Mouse (Mus musculus): ENCODE data around the gene Igsf21. TPM values are rescaled to one million over a fixed set of nuclear protein-coding genes. Genes with fewer than 3 reads are reported as not detected.

Igsf21 gene
- polyA plus RNA-seq, 1 experiment from 2014 or later: 2.8 TPM

DNA sequence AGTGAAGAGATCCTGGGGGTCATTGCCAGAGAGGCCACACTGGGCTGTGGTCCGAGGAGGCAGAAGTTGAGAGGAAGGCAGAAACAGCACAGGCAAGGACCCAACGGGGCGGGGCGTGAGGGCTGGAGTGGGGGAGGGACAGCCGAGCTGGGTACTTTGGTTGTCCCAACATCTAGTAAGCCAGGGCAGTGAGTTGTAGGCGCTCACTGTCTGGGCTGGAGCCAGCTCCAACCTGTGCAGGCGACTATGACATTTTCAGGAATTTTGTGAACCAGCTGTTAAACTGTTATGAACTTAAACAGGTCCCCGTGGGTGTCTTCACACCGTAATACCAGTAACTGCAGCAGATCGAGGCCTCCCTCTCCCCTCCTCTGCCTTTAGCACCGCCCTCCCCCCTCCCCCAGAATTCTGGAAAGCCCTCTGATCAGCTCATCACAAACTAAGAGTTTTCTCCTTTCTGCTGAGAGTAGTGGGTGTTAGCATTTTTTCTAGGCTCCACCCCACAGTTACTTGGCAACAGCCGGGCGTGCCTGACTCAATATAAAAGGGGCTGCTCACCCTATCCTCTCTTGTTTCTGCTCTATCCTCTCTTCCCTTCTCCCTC, 208.7 kb downstream of the Igsf21 start:
- H3K9ac ChIP-seq (ENCODE audit: low read depth, low read length): peak overlapping the region; percentile 25; the same call in 1 of the 2 replicates
- H3K27ac ChIP-seq (replicated peaks; ENCODE audit: low read depth, low read length): no peak overlapping the region
- 3% methylated on average over 10 of the region's 13 CpGs for WGBS
- H3K27me3 ChIP-seq (replicated peaks; ENCODE audit: control insufficient read depth, insufficient read depth, low read length): peaks cover 38% of the 10 kb centered on the region
- ATAC-seq (ENCODE audit: low read depth) (peak; percentile 52; the same call in 1 of the 2 replicates), DNase-seq (ENCODE audit: low spot score) (peak; percentile 66)
- H3K4me3 ChIP-seq (ENCODE audit: low read depth, low read length): no peak overlapping the region
- peak overlapping the region; percentile 41 for H3K4me2 ChIP-seq (ENCODE audit: low read depth, low read length)
- H3K4me1 ChIP-seq (ENCODE audit: control insufficient read depth, insufficient read depth, low read length): peaks cover 19% of the 10 kb centered on the region
- 0 out of 2 replicates have a peak, but pooled peaks cover 7% of the 10 kb centered on the region for H3K9me3 ChIP-seq (ENCODE audit: control insufficient read depth, low read length)
- no peaks in the 10 kb centered on the region for H3K36me3 ChIP-seq (ENCODE audit: control insufficient read depth, insufficient read depth, low read length)

DNA sequence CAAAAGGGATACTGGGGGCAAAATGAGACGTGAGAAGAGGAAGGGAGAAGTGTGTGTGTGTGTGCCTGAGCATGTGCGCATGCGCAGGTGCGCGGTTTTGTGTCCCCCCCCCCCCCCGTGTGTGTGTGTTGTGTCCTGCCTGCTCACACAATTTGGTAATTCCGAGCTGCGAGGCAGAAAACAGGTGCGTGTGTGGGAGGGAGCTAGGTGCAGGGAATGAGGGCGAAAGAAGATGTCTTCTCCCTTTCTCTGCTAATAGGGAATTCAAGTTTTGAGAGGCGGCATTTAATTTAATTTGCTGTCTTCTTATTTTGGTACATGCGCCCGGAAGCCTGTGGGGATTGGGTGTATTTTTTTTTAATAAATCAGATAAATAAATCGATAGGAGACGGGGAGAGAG, 211.4 kb downstream of the Igsf21 start:
- no peak overlapping the region for H3K4me2 ChIP-seq (ENCODE audit: low read depth, low read length)
- H3K27ac ChIP-seq (replicated peaks; ENCODE audit: low read depth, low read length): no peak overlapping the region
- 73% methylated on average over 15 of the region's 15 CpGs for WGBS
- H3K4me3 ChIP-seq (ENCODE audit: low read depth, low read length): no peak overlapping the region
- H3K4me1 ChIP-seq (ENCODE audit: control insufficient read depth, insufficient read depth, low read length): peaks cover 19% of the 10 kb centered on the region
- peaks cover 38% of the 10 kb centered on the region for H3K27me3 ChIP-seq (replicated peaks; ENCODE audit: control insufficient read depth, insufficient read depth, low read length)
- ATAC-seq (ENCODE audit: low read depth): no peak
- H3K9me3 ChIP-seq (ENCODE audit: control insufficient read depth, low read length): 0 out of 2 replicates have a peak, but pooled peaks cover 2% of the 10 kb centered on the region
- H3K9ac ChIP-seq (ENCODE audit: low read depth, low read length): no peak overlapping the region
- DNase-seq (ENCODE audit: low spot score): no peak
- H3K36me3 ChIP-seq (ENCODE audit: control insufficient read depth, insufficient read depth, low read length): no peaks in the 10 kb centered on the region

DNA sequence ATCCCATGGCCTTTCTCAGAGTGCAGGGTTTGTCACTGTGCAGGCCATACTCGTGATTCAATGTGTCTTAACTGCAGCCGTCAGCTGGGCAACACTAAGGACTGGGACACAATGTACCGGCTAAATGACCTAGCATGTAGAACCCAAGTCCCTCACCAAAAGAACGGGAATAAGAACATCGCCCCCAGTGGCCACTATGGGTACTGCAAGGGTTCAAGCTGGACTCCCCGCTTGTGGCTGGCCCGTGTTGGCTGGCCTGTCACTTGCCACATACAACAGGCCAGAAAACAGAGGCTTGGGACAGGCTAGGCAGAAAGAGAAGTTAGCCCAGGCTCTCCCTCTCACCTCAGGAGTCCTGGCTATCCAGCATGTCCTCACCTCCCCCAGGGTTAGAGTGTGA, 213.2 kb downstream of the Igsf21 start:
- 44% methylated on average over 7 of the region's 7 CpGs for WGBS
- Histone ChIP-seq H3K4me1 (ENCODE audit: control insufficient read depth, insufficient read depth, low read length) (peaks cover 14% of the 10 kb centered on the region), H3K27ac (replicated peaks; ENCODE audit: low read depth, low read length) (no peak overlapping the region), H3K4me2 (ENCODE audit: low read depth, low read length) (no peak overlapping the region), H3K36me3 (ENCODE audit: control insufficient read depth, insufficient read depth, low read length) (no peaks in the 10 kb centered on the region), H3K9me3 (ENCODE audit: control insufficient read depth, low read length) (no peaks in the 10 kb centered on the region), H3K27me3 (replicated peaks; ENCODE audit: control insufficient read depth, insufficient read depth, low read length) (peaks cover 23% of the 10 kb centered on the region), H3K4me3 (ENCODE audit: low read depth, low read length) (no peak overlapping the region), H3K9ac (ENCODE audit: low read depth, low read length) (no peak overlapping the region)
- ATAC-seq (ENCODE audit: low read depth): no peak
- DNase-seq (ENCODE audit: low spot score): no peak

DNA sequence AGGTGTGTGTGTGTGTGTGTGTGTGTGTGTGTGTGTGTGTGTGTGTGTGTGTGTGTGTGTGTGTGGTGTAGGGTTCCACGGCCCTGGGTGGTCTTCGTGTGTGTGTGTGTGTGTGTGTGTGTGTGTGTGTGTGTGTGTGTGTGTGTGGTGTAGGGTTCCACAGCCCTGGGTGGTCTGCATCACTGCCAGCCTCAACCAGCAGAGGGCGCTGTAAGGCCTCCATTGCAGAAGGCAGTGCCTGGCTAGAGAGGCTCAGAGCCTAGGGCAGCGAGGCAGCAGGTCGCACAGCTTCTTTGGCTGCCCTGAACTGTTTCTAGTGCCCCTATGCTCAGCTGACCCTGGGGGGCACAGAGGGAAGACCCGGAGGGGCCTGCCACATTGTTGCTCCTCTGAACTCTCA, 216.2 kb downstream of the Igsf21 start:
- DNase-seq (ENCODE audit: low spot score) (peak; percentile 18), ATAC-seq (ENCODE audit: low read depth) (peak; percentile 63; the same call in 1 of the 2 replicates)
- H3K27ac ChIP-seq (replicated peaks; ENCODE audit: low read depth, low read length): no peak overlapping the region
- WGBS: 28% methylated on average over 5 of the region's 6 CpGs
- H3K4me2 ChIP-seq (ENCODE audit: low read depth, low read length): no peak overlapping the region
- peaks cover 3% of the 10 kb centered on the region; the same call in 1 of the 2 replicates for H3K4me1 ChIP-seq (ENCODE audit: control insufficient read depth, insufficient read depth, low read length)
- H3K9ac ChIP-seq (ENCODE audit: low read depth, low read length): no peak overlapping the region
- peaks cover 6% of the 10 kb centered on the region for H3K27me3 ChIP-seq (replicated peaks; ENCODE audit: control insufficient read depth, insufficient read depth, low read length)
- H3K36me3 ChIP-seq (ENCODE audit: control insufficient read depth, insufficient read depth, low read length): no peaks in the 10 kb centered on the region
- no peak overlapping the region for H3K4me3 ChIP-seq (ENCODE audit: low read depth, low read length)
- no peaks in the 10 kb centered on the region for H3K9me3 ChIP-seq (ENCODE audit: control insufficient read depth, low read length)

DNA sequence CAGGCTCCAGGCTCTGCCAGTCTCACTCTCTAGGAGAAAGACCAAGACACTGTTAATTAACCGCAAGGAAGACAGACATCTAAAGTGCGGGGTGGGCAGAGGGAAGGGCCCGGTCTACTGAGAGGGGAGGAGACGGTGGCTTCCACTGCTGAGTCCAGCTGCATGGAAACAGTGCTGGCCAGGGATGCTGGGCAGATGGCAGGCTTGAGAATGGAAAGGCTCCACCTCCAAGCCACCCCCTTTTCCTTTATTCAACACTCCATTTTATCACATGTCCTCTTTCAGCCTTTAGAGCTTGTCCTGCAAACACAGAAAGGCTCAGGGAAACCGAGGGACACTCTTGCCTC, 216.6 kb downstream of the Igsf21 start:
- Histone ChIP-seq H3K9ac (ENCODE audit: low read depth, low read length) (no peak overlapping the region), H3K4me1 (ENCODE audit: control insufficient read depth, insufficient read depth, low read length) (peaks cover 3% of the 10 kb centered on the region; the same call in 1 of the 2 replicates), H3K27me3 (replicated peaks; ENCODE audit: control insufficient read depth, insufficient read depth, low read length) (peaks cover 6% of the 10 kb centered on the region), H3K9me3 (ENCODE audit: control insufficient read depth, low read length) (no peaks in the 10 kb centered on the region), H3K36me3 (ENCODE audit: control insufficient read depth, insufficient read depth, low read length) (no peaks in the 10 kb centered on the region), H3K4me3 (ENCODE audit: low read depth, low read length) (no peak overlapping the region), H3K27ac (replicated peaks; ENCODE audit: low read depth, low read length) (no peak overlapping the region), H3K4me2 (ENCODE audit: low read depth, low read length) (no peak overlapping the region)
- ATAC-seq (ENCODE audit: low read depth) (peak; percentile 61), DNase-seq (ENCODE audit: low spot score) (peak; percentile 29)
- WGBS: 30% methylated on average over 5 of the region's 5 CpGs

DNA sequence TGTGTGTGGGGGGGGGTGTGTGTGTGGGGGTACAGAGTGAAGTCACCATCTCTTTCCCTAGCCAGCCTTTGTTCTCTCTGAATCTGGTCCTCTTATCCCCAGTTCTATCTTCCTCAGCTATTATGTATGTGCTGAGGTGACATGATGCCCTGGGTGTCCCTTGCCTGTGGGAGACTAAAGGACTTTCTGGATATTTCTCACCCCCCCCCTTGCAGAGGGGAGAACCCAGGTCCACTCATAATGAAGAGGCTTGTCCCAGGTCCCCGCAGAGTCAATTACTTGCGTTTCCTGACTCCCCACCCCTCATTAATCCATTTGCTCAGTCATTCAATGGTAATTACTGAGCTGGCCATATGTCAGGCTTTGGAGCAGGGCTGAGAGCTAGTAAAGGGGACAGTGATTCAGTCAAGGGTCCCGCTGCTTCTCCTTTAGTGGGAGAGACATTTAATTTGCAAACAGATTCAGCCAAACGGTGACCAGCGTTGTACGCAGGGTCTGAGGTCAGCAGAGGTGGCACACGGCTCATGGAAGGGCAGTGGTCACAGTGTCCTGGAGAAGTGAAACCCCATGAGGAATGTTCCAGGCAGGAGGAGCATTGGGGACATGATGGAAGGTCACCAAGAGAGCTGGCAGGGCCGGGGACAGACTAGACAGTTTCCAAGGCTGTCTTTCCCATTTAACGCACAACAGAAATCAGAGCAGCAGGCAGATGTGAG, 217.1 kb downstream of the Igsf21 start:
- peaks cover 3% of the 10 kb centered on the region; the same call in 1 of the 2 replicates for H3K4me1 ChIP-seq (ENCODE audit: control insufficient read depth, insufficient read depth, low read length)
- peak; percentile 27 for DNase-seq (ENCODE audit: low spot score)
- ATAC-seq (ENCODE audit: low read depth): peak; percentile 17; the same call in 1 of the 2 replicates
- H3K9me3 ChIP-seq (ENCODE audit: control insufficient read depth, low read length): no peaks in the 10 kb centered on the region
- H3K36me3 ChIP-seq (ENCODE audit: control insufficient read depth, insufficient read depth, low read length): no peaks in the 10 kb centered on the region
- no peak overlapping the region for H3K27ac ChIP-seq (replicated peaks; ENCODE audit: low read depth, low read length)
- H3K4me3 ChIP-seq (ENCODE audit: low read depth, low read length): no peak overlapping the region
- 39% methylated on average over 9 of the region's 9 CpGs for WGBS
- no peak overlapping the region for H3K4me2 ChIP-seq (ENCODE audit: low read depth, low read length)
- H3K27me3 ChIP-seq (replicated peaks; ENCODE audit: control insufficient read depth, insufficient read depth, low read length): 0 out of 2 replicates have a peak, but pooled peaks cover under 1% of the 10 kb centered on the region
- H3K9ac ChIP-seq (ENCODE audit: low read depth, low read length): no peak overlapping the region

DNA sequence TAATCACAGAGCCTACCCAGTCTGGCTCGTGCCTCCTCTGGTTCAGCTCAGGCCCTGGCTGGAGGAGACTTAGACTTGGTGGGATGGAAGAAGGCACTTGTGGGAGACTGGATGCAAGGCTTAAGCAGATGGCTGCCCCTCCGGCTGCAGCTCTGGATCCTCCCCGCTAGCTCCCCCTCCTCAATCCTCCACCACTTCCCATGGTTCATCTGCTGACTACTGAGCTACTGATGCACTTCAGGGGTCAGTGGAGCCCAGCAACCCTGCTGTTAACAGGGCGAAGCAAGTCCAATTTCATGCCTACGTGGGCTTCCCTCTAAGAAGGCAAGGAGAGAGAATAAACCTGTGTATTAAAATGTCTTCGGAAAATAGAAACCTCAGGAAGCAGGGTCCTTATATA, 222.8 kb downstream of the Igsf21 start:
- ATAC-seq (ENCODE audit: low read depth) (no peak), DNase-seq (ENCODE audit: low spot score) (no peak)
- no peak overlapping the region for H3K9ac ChIP-seq (ENCODE audit: low read depth, low read length)
- no peaks in the 10 kb centered on the region for H3K9me3 ChIP-seq (ENCODE audit: control insufficient read depth, low read length)
- 64% methylated on average over 6 of the region's 6 CpGs for WGBS
- no peaks in the 10 kb centered on the region for H3K4me1 ChIP-seq (ENCODE audit: control insufficient read depth, insufficient read depth, low read length)
- no peaks in the 10 kb centered on the region for H3K27me3 ChIP-seq (replicated peaks; ENCODE audit: control insufficient read depth, insufficient read depth, low read length)
- H3K4me2 ChIP-seq (ENCODE audit: low read depth, low read length): no peak overlapping the region
- H3K27ac ChIP-seq (replicated peaks; ENCODE audit: low read depth, low read length): no peak overlapping the region
- H3K4me3 ChIP-seq (ENCODE audit: low read depth, low read length): no peak overlapping the region
- no peaks in the 10 kb centered on the region for H3K36me3 ChIP-seq (ENCODE audit: control insufficient read depth, insufficient read depth, low read length)

DNA sequence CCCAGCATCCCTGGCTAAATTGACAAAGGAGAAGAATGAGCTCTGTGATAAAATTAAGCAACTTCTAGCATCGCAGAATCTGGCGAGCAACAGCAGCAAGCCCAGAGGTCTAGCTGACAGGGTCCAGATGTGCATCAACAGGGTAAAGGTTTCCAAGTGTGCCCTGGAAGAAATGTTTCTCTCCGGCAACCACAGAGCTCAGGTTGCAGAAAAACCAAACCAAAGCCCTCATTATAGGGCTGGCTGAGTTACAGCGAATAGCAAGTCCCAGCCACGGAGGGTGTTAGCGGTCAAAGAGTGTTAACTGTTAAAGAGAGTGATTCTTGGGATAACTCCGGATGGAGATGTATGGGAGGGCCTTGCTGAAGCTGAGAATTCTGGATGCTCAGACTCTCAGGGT, 230.7 kb downstream of the Igsf21 start:
- Histone ChIP-seq H3K9me3 (ENCODE audit: control insufficient read depth, low read length) (0 out of 2 replicates have a peak, but pooled peaks cover 3% of the 10 kb centered on the region), H3K27me3 (replicated peaks; ENCODE audit: control insufficient read depth, insufficient read depth, low read length) (no peaks in the 10 kb centered on the region), H3K4me1 (ENCODE audit: control insufficient read depth, insufficient read depth, low read length) (no peaks in the 10 kb centered on the region), H3K27ac (replicated peaks; ENCODE audit: low read depth, low read length) (no peak overlapping the region), H3K4me2 (ENCODE audit: low read depth, low read length) (no peak overlapping the region), H3K36me3 (ENCODE audit: control insufficient read depth, insufficient read depth, low read length) (no peaks in the 10 kb centered on the region), H3K4me3 (ENCODE audit: low read depth, low read length) (no peak overlapping the region), H3K9ac (ENCODE audit: low read depth, low read length) (no peak overlapping the region)
- ATAC-seq (ENCODE audit: low read depth) (peak; percentile 33; the same call in 1 of the 2 replicates), DNase-seq (ENCODE audit: low spot score) (peak; percentile 72)
- 22% methylated on average over 7 of the region's 7 CpGs for WGBS
